Mouse (Mus musculus) limb, embryonic 14.5 days (tissue): ENCODE results near the gene Ubap1. TPM values are rescaled to one million over a fixed set of nuclear protein-coding genes. Genes with fewer than 3 reads are reported as not detected.

Source experiments
- ATAC-seq: fragments of 200-750 bp; cut with Nextera tagmentation; 2 replicates; pipeline ENCODE4 v1.8.0; 2017; ENCODE audit warnings: low read depth, moderate number of reproducible peaks, moderate TSS enrichment; ENCODE audit not compliant: low FRiP score
- DNase-seq: peaks from one replicate; pipeline ENCODE4 v3.0.0-alpha.2; 2015; ENCODE audit warnings: low spot score
- H3K27ac ChIP-seq: fragments of 300-500 bp; sonication (generic); replicated peaks from 2 replicates; pipeline ENCODE4 v1.5.1; 2014; ENCODE audit warnings: low read depth, mild to moderate bottlenecking, low read length, moderate library complexity, mixed read lengths
- H3K27me3 ChIP-seq: fragments of 300-500 bp; sonication (generic); 2 replicates; pipeline ENCODE4 v1.6.1; 2014; ENCODE audit warnings: low read length, mixed read lengths; ENCODE audit not compliant: control insufficient read depth, insufficient read depth
- H3K36me3 ChIP-seq: fragments of 300-500 bp; sonication (generic); 2 replicates; pipeline ENCODE4 v1.6.1; 2014; ENCODE audit warnings: mild to moderate bottlenecking, low read length, moderate library complexity, mixed read lengths; ENCODE audit not compliant: control insufficient read depth, insufficient read depth
- H3K4me1 ChIP-seq: fragments of 300-500 bp; sonication (generic); 2 replicates; pipeline ENCODE4 v1.6.1; 2014; ENCODE audit warnings: antibody characterized with exemption, low read length, mixed read lengths; ENCODE audit not compliant: control insufficient read depth, insufficient read depth
- H3K4me2 ChIP-seq: fragments of 300-500 bp; sonication (generic); replicated peaks from 2 replicates; pipeline ENCODE4 v1.6.1; 2014; ENCODE audit warnings: low read depth, mild to moderate bottlenecking, low read length, moderate library complexity; ENCODE audit not compliant: severe bottlenecking
- H3K4me3 ChIP-seq: fragments of 300-500 bp; sonication (generic); replicated peaks from 2 replicates; pipeline ENCODE4 v1.5.1; 2014; ENCODE audit warnings: low read length
- H3K9ac ChIP-seq: fragments of 300-500 bp; sonication (generic); 2 replicates; pipeline ENCODE4 v1.6.1; 2014; ENCODE audit warnings: mild to moderate bottlenecking, low read depth, low read length, moderate library complexity; ENCODE audit not compliant: severe bottlenecking
- H3K9me3 ChIP-seq: fragments of 300-500 bp; sonication (generic); 2 replicates; pipeline ENCODE4 v1.6.1; 2016; ENCODE audit warnings: low read length; ENCODE audit not compliant: control insufficient read depth
- POLR2A ChIP-seq: fragments of 200-500 bp; IDR thresholded peaks from 2 replicates; pipeline ENCODE4 v1.8.0; 2012; ENCODE audit warnings: inconsistent platforms, mild to moderate bottlenecking, moderate library complexity, borderline replicate concordance; ENCODE audit not compliant: insufficient read depth, insufficient read length; ENCODE audit errors: extremely low read depth
- WGBS: fragments of 180-500 bp; shearing (Covaris S2); extraction: QIAGEN DNeasy Blood & Tissue Kit; methylation state at CpG from one replicate; pipeline ENCODE4 v1.1.7; 2014; 5-methylcytosine and 5-hydroxymethylcytosine counted together
- polyA plus RNA-seq, 2 experiments: library from polyadenylated mRNA; depleted of rRNA in 1 of 2; stranded (reverse) in 1 of 2; unstranded in 1 of 2; fragments of >200 nt; fragmentation: Nextera tagmentation in 1 of 2; extraction: Ambion mirVana in 1 of 2; gene quantifications; 2 replicates each; pipeline versions ENCODE4 v1.2.1 to v1.2.3; 2012 to 2014

Ubap1 gene
- polyA plus RNA-seq, 2 experiments, result 48.3 to 51.4 TPM

- Histone ChIP-seq H3K27ac (no peak overlapping the region), H3K9me3 (no peaks in the 10 kb centered on the region), H3K4me3 (no peak overlapping the region), H3K27me3 (no peaks in the 10 kb centered on the region), H3K36me3 (no peaks in the 10 kb centered on the region), H3K4me1 (no peaks in the 10 kb centered on the region), H3K9ac (no peak overlapping the region), H3K4me2 (no peak overlapping the region)
- no peak for TF ChIP-seq POLR2A
- DNase-seq (no peak), ATAC-seq (no peak)
Observed at GRCm38 (mm10) chr4:41416966-41417365, 68.2 kb downstream of the Ubap1 start.

GRCm38 (mm10) chr4:41438931-41439330, 90.1 kb downstream of the Ubap1 start:
- WGBS, result 85% methylated on average over 5 of the region's 5 CpGs
- H3K4me1 ChIP-seq, result no peaks in the 10 kb centered on the region
- H3K27ac ChIP-seq, result no peak overlapping the region
- ATAC-seq (no peak), DNase-seq (no peak)
- H3K9me3 ChIP-seq, result no peaks in the 10 kb centered on the region
- H3K27me3 ChIP-seq, result no peaks in the 10 kb centered on the region
- TF ChIP-seq POLR2A, result no peak
- no peak overlapping the region for H3K9ac ChIP-seq
- no peaks in the 10 kb centered on the region for H3K36me3 ChIP-seq
- H3K4me2 ChIP-seq, result no peak overlapping the region
- H3K4me3 ChIP-seq, result no peak overlapping the region

Other genes starting within 250 kb of the Ubap1 start
- 39.1 and 47.7 TPM in 2 replicates for gene Nol6, start 224.5 kb upstream of the Ubap1 start, polyA plus RNA-seq (2012; rRNA removed)
- 29.2 and 30.7 TPM in 2 replicates for gene Nol6, start 224.5 kb upstream of the Ubap1 start, polyA plus RNA-seq (2014; fragmentation: Nextera tagmentation; extraction: Ambion mirVana)
- gene Ube2r2, start 213.3 kb upstream of the Ubap1 start, polyA plus RNA-seq (2012; rRNA removed), result 110 and 182 TPM in 2 replicates
- 96.6 and 108 TPM in 2 replicates for gene Ube2r2, start 213.3 kb upstream of the Ubap1 start, polyA plus RNA-seq (2014; fragmentation: Nextera tagmentation; extraction: Ambion mirVana)
- gene Ubap2, start 73.9 kb upstream of the Ubap1 start, polyA plus RNA-seq (2012; rRNA removed), result 71.3 and 99.1 TPM in 2 replicates
- gene Ubap2, start 73.9 kb upstream of the Ubap1 start, polyA plus RNA-seq (2014; fragmentation: Nextera tagmentation; extraction: Ambion mirVana), result 57.5 and 61.2 TPM in 2 replicates
- 35.4 and 41.0 TPM in 2 replicates for gene Dcaf12, start 34.1 kb upstream of the Ubap1 start, polyA plus RNA-seq (2012; rRNA removed)
- 42.4 and 43.4 TPM in 2 replicates for gene Dcaf12, start 34.1 kb upstream of the Ubap1 start, polyA plus RNA-seq (2014; fragmentation: Nextera tagmentation; extraction: Ambion mirVana)
- gene Kif24, start 115.9 kb downstream of the Ubap1 start, polyA plus RNA-seq (2012; rRNA removed), result 7.0 and 7.2 TPM in 2 replicates
- gene Kif24, start 115.9 kb downstream of the Ubap1 start, polyA plus RNA-seq (2014; fragmentation: Nextera tagmentation; extraction: Ambion mirVana), result 4.3 and 4.6 TPM in 2 replicates
- gene Nudt2, start 116.2 kb downstream of the Ubap1 start, polyA plus RNA-seq (2012; rRNA removed), result 19.1 and 32.6 TPM in 2 replicates
- gene Nudt2, start 116.2 kb downstream of the Ubap1 start, polyA plus RNA-seq (2014; fragmentation: Nextera tagmentation; extraction: Ambion mirVana), result 47.7 and 52.8 TPM in 2 replicates
- gene AI464131, start 154.1 kb downstream of the Ubap1 start, polyA plus RNA-seq (2012; rRNA removed), result 5.4 and 5.5 TPM in 2 replicates
- 4.7 and 5.9 TPM in 2 replicates for gene AI464131, start 154.1 kb downstream of the Ubap1 start, polyA plus RNA-seq (2014; fragmentation: Nextera tagmentation; extraction: Ambion mirVana)
- 0.76 and 0.78 TPM in 2 replicates for gene 1110017D15Rik, start 168.3 kb downstream of the Ubap1 start, polyA plus RNA-seq (2012; rRNA removed)
- 0.44 and 0.50 TPM in 2 replicates for gene 1110017D15Rik, start 168.3 kb downstream of the Ubap1 start, polyA plus RNA-seq (2014; fragmentation: Nextera tagmentation; extraction: Ambion mirVana)
- 13.7 and 19.5 TPM in 2 replicates for gene Fam219a, start 220.5 kb downstream of the Ubap1 start, polyA plus RNA-seq (2012; rRNA removed)
- 2.4 and 2.6 TPM in 2 replicates for gene Fam219a, start 220.5 kb downstream of the Ubap1 start, polyA plus RNA-seq (2014; fragmentation: Nextera tagmentation; extraction: Ambion mirVana)
- gene Dnaic1, start 220.8 kb downstream of the Ubap1 start, polyA plus RNA-seq (2012; rRNA removed), result 0.78 and 0.99 TPM in 2 replicates
- 0.67 TPM in 1 of 2 replicates, not detected in the other for gene Dnaic1, start 220.8 kb downstream of the Ubap1 start, polyA plus RNA-seq (2014; fragmentation: Nextera tagmentation; extraction: Ambion mirVana)